Mouse (Mus musculus): Measurements from ENCODE around the gene Pigp.

DNA sequence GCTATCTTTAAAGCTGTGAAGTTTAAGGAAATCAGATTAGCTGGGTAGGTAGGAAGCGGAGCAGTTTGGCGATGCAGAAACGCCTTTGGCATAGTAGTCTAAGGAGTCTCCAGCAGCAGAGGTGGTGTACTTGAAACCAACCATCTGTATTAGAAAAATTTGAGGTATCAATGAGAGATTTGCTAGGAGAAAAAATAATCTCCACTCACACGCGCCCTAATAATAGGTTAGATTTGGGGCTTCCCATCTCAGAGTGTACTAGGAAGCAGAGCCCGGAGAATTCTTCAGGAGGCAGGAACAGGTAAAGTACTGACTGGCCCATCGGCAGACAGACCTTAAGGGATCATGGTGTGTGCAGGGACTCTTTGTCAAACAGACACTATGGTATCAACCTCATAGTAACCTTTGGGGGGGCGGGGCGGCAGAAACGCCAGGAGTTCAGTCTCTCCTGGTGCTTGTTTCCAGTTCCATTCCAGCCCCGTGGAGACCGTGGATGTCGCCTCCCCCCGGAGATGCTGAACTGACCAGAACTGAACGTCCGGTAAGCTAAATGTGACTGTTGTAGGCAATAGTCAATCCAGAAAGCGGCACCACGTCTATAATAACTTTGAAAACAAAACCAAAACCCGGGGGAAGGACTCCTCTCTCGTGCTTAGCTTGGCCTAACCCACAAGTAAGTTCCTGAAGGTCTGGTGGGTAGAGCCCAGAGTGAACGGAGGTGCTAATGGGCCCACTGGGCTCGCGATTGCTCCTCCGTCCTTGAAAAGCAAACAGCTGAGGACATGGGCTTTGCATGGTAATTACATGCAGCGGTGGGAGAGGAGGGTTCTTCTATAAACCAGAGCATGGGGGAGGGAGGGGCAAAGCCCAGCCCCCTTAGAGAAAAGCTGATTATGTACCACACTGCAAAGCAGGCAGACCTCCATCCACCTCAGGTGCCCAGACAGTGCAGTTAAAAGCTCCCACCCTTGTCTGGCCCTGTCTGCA is 42.5 kb downstream of the Pigp start:
- TF ChIP-seq CTCF (IDR thresholded peaks at IDR 0.05) = no peak
- TF ChIP-seq EP300 (IDR thresholded peaks at IDR 0.05) = no peak
